In genomic region chr16:90624039-90624625, GRCm38 (mm10) we compare ENCODE assay signal across 8 mouse cellular contexts.
DNase-seq lines count a peak whose midpoint lies in the region; ATAC-seq and TF ChIP-seq lines count a peak whose summit lies in the region.

No protein-coding gene starts in this region.

- peaks cover 21% of the 10 kb centered on the region for H3K4me1 ChIP-seq in hindbrain, postnatal 0 days (ENCODE audit: insufficient read depth, low read length)
- H3K4me1 ChIP-seq in neural tube, embryonic 12.5 days, result peaks cover 48% of the 10 kb centered on the region

- WGBS in hindbrain, postnatal 0 days, result 26% methylated on average over 17 of the region's 17 CpGs
- 50% methylated on average over 17 of the region's 17 CpGs for WGBS in neural tube, embryonic 12.5 days

- no peaks in the 10 kb centered on the region for H3K9me3 ChIP-seq in hindbrain, postnatal 0 days (ENCODE audit: low read length)
- H3K9me3 ChIP-seq in neural tube, embryonic 12.5 days, result no peaks in the 10 kb centered on the region

- ATAC-seq in hindbrain, postnatal 0 days, result peak; percentile 70
- peak; percentile 45; the same call in 1 of the 2 replicates for ATAC-seq in neural tube, embryonic 12.5 days (ENCODE audit: low FRiP score, low read depth)
- ATAC-seq in erythroblast, adult 5-6 weeks (replicated peaks; ENCODE audit: low FRiP score, poor library complexity, severe bottlenecking), result no peak

- peak overlapping the region; percentile 59; the same call in 1 of the 2 replicates for H3K27ac ChIP-seq in hindbrain, postnatal 0 days
- no peak overlapping the region for H3K27ac ChIP-seq in neural tube, embryonic 12.5 days

- no peak overlapping the region for H3K4me3 ChIP-seq in hindbrain, postnatal 0 days (ENCODE audit: low read length)
- no peak overlapping the region for H3K4me3 ChIP-seq in neural tube, embryonic 12.5 days

- H3K4me2 ChIP-seq in hindbrain, postnatal 0 days (ENCODE audit: low read depth, low read length), result peak overlapping the region; percentile 27
- peak overlapping the region; percentile 20 for H3K4me2 ChIP-seq in neural tube, embryonic 12.5 days (replicated peaks)

- TF ChIP-seq CTCF in hindbrain, postnatal 0 days (IDR thresholded peaks at IDR 0.05; ENCODE audit: low read depth), result no peak

- intact Hi-C loops in left cerebral cortex, postnatal 25 days (cut with DNase I), result loop anchor here (5.0 kb wide), 2 partner anchors 68 to 127 kb away; no protein-coding TSS in a partner anchor

- H3K36me3 ChIP-seq in hindbrain, postnatal 0 days (ENCODE audit: insufficient read depth, low read length), result no peaks in the 10 kb centered on the region
- no peaks in the 10 kb centered on the region for H3K36me3 ChIP-seq in neural tube, embryonic 12.5 days

- peak; percentile 62 to 81 for DNase-seq in adrenal gland, adult (ENCODE audit: inconsistent age in 2 of 2, low spot score in 1 of 2)
- no peak for DNase-seq in adrenal gland, postnatal 4 days (ENCODE audit: low spot score in 2 of 2)
- peak; percentile 67 for DNase-seq in adrenal gland, adult 2 months
- DNase-seq in gastrocnemius, adult 8-10 months (ENCODE audit: low spot score in 2 of 2), result peak; percentile 60 to 65
- DNase-seq in hindbrain, postnatal 0 days (ENCODE audit: low spot score), result peak; percentile 77
- DNase-seq in left cerebral cortex, postnatal 25 days (ENCODE audit: low spot score in 2 of 2), result peak; percentile 27 to 66

- no peaks in the 10 kb centered on the region for H3K27me3 ChIP-seq in hindbrain, postnatal 0 days (ENCODE audit: insufficient read depth, low read length)
- H3K27me3 ChIP-seq in neural tube, embryonic 12.5 days (replicated peaks), result 0 out of 2 replicates have a peak, but pooled peaks cover 4% of the 10 kb centered on the region

- no peak overlapping the region for H3K9ac ChIP-seq in hindbrain, postnatal 0 days (replicated peaks; ENCODE audit: low read length)
- H3K9ac ChIP-seq in neural tube, embryonic 12.5 days, result no peak overlapping the region

Comparison
In these comparisons a context has a peak if more than half of its experiments do, and no peak if none do; other contexts are left out.
1. DNase-seq: peak in adrenal gland, adult (2 of 2), adrenal gland, adult 2 months (single experiment), gastrocnemius, adult 8-10 months (2 of 2), hindbrain, postnatal 0 days (single experiment) and left cerebral cortex, postnatal 25 days (2 of 2); none in adrenal gland, postnatal 4 days (0 of 2).